Comparison of ENCODE assay signal across 8 mouse cellular contexts in the genomic region with DNA sequence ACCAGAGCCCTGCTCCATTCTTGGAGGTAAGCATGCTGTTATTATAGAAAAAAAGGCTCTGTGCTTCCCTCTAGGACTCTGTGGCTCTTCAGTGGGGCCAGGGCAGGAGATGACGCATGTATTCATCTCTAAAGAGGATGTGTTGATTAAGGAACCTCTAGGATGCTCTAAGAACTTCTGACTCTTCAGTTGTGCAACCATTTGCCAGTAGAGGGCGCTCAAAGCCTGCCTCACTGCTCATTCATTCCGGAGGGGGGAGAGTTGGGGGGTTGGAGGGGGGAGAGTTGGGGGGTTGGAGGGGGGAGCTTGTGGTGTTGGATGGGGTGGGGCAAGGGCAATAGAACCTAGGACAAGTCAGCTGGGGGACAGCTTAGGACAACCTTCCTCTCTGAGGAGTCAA. TPM values are rescaled to one million over a fixed set of nuclear protein-coding genes. Genes with fewer than 3 reads are reported as not detected.
DNase-seq lines count a peak whose midpoint lies in the region; ATAC-seq and TF ChIP-seq lines count a peak whose summit lies in the region.

No protein-coding gene starts in this region.

- peak; percentile 49 to 52 for DNase-seq in frontal cortex, postnatal 36 days (ENCODE audit: low spot score in 2 of 2)
- no peak for DNase-seq in frontal cortex, postnatal 10 days (ENCODE audit: low spot score in 2 of 2)
- DNase-seq in midbrain, embryonic 11.5 days (ENCODE audit: low spot score, missing footprints): peak; percentile 90
- DNase-seq in forelimb bud, embryonic 11.5 days (ENCODE audit: low read depth, low spot score): peak; percentile 30
- peak; percentile 24 for DNase-seq in lung, postnatal 25 days (ENCODE audit: low spot score)
- peak; percentile 41 for DNase-seq in thymus, postnatal 14 days

- no peaks in the 10 kb centered on the region for H3K36me3 ChIP-seq in midbrain, embryonic 11.5 days (ENCODE audit: control insufficient read depth, insufficient read depth, low read length)
- no peaks in the 10 kb centered on the region for H3K36me3 ChIP-seq in midbrain, embryonic 16.5 days (ENCODE audit: control insufficient read depth, insufficient read depth, low read length)

- 4% methylated on average over 3 of the region's 3 CpGs for WGBS in midbrain, embryonic 11.5 days
- 6% methylated on average over 3 of the region's 3 CpGs for WGBS in midbrain, embryonic 16.5 days

- peak; percentile 92 for TF ChIP-seq CTCF in bone marrow macrophage, adult 2 months (IDR thresholded peaks at IDR 0.05; ENCODE audit: low read depth, low read length)

- H3K4me2 ChIP-seq in midbrain, embryonic 11.5 days: no peak overlapping the region
- no peak overlapping the region for H3K4me2 ChIP-seq in midbrain, embryonic 16.5 days (ENCODE audit: low read length)

- no peak for ATAC-seq in midbrain, embryonic 11.5 days (ENCODE audit: low FRiP score)
- no peak for ATAC-seq in midbrain, embryonic 16.5 days

- H3K27me3 ChIP-seq in midbrain, embryonic 11.5 days (ENCODE audit: control insufficient read depth, insufficient read depth, low read length): peaks cover 14% of the 10 kb centered on the region
- peaks cover 4% of the 10 kb centered on the region; the same call in 1 of the 2 replicates for H3K27me3 ChIP-seq in midbrain, embryonic 16.5 days (ENCODE audit: control insufficient read depth, insufficient read depth, low read depth, low read length)

- no peaks in the 10 kb centered on the region for H3K9me3 ChIP-seq in midbrain, embryonic 11.5 days (ENCODE audit: control insufficient read depth, low read length)
- no peaks in the 10 kb centered on the region for H3K9me3 ChIP-seq in midbrain, embryonic 16.5 days (replicated peaks; ENCODE audit: control insufficient read depth, low read length, poor library complexity, severe bottlenecking)

- H3K4me1 ChIP-seq in midbrain, embryonic 11.5 days (ENCODE audit: control insufficient read depth, insufficient read depth, low read length): peaks cover 7% of the 10 kb centered on the region
- H3K4me1 ChIP-seq in midbrain, embryonic 16.5 days (ENCODE audit: control insufficient read depth, insufficient read depth, low read length): peaks cover 4% of the 10 kb centered on the region
- H3K4me1 ChIP-seq in bone marrow macrophage, adult 2 months (ENCODE audit: control insufficient read depth, insufficient read depth, low read length): no peaks in the 10 kb centered on the region

- no peak overlapping the region for H3K4me3 ChIP-seq in midbrain, embryonic 11.5 days (ENCODE audit: low read depth, low read length)
- H3K4me3 ChIP-seq in midbrain, embryonic 16.5 days (ENCODE audit: low read depth, low read length): no peak overlapping the region
- H3K4me3 ChIP-seq in bone marrow macrophage, adult 2 months (ENCODE audit: insufficient read depth, low read length): no peak overlapping the region

- H3K9ac ChIP-seq in midbrain, embryonic 11.5 days (ENCODE audit: low read length): no peak overlapping the region
- H3K9ac ChIP-seq in midbrain, embryonic 16.5 days (ENCODE audit: low read depth, low read length): no peak overlapping the region

- no peak for TF ChIP-seq POLR2A in bone marrow macrophage, adult 2 months (IDR thresholded peaks at IDR 0.05; ENCODE audit: borderline replicate concordance, low read depth, low read length)

- no peak overlapping the region for H3K27ac ChIP-seq in midbrain, embryonic 11.5 days (ENCODE audit: low read depth, low read length)
- no peak overlapping the region for H3K27ac ChIP-seq in midbrain, embryonic 16.5 days (ENCODE audit: low read length)
- no peak overlapping the region for H3K27ac ChIP-seq in bone marrow macrophage, adult 2 months (ENCODE audit: insufficient read depth, low read depth, low read length)

RNA-seq across cellular contexts. Expression of gene Ntng2, which starts 52.9 kb away (rescaled TPM):
- polyA plus RNA-seq in midbrain, embryonic 11.5 days (2014; fragmentation: Nextera tagmentation; extraction: Ambion mirVana): 3.1 and 4.6 TPM in 2 replicates
- 10.6 and 11.0 TPM in 2 replicates for polyA plus RNA-seq in midbrain, embryonic 16.5 days (2015; fragmentation: Nextera tagmentation; extraction: Ambion mirVana)
- polyA plus RNA-seq in bone marrow macrophage, adult 2 months (2012; ENCODE audit: insufficient read depth, insufficient read length, missing spikeins): 1.7 and 3.8 TPM in 2 replicates

Comparison
In these comparisons a context has a peak if more than half of its experiments do, and no peak if none do; other contexts are left out.
1. DNase-seq: peak in frontal cortex, postnatal 36 days (2 of 2), midbrain, embryonic 11.5 days (single experiment), forelimb bud, embryonic 11.5 days (single experiment), lung, postnatal 25 days (single experiment) and thymus, postnatal 14 days (single experiment); none in frontal cortex, postnatal 10 days (0 of 2).